Mouse (Mus musculus) 3134 (cell line): Measurements from ENCODE around the gene Mif.
"Not testable (repeated sequence)": the region's sequence is repeated elsewhere in the genome, so short reads cannot be mapped to it uniquely, and the experiment has no call there.

Source experiments
- DNase-seq: peaks from one replicate; pipeline ENCODE4 v3.0.0-alpha.2; 2011; ENCODE audit warnings: low spot score; ENCODE audit not compliant: insufficient read length; ENCODE audit errors: extremely low read depth

Mif gene

DNA sequence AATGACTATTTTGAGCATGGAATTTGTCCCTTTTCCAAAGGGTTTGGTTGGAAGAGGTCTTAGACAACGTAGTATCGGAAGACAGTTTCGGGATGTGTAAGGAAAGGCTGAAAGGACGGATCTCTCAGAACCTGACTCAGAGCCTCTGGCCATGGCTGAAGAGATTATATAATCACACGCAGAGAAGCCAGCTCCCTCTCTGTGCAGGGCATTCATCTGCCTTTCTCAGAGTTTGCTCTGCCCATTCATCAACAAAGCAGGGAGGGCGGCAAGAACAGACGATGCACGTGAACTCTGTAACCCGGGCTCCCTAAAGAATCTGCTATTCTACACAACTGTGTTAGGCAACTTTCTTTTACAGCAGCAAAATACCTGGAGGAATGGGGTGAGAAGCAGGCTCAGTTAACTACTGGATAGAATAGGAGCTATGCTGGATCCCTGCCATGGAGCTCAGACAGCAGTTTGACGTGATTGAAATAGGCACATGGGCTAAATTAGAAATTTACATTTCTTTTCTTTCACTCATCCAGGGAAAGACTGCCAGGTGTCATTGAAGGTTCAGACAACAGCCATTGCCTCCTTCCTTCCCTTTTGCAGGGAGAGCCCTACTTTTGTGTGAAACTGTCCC is 13.6 kb upstream of the Mif start:
- DNase-seq = no peak

DNA sequence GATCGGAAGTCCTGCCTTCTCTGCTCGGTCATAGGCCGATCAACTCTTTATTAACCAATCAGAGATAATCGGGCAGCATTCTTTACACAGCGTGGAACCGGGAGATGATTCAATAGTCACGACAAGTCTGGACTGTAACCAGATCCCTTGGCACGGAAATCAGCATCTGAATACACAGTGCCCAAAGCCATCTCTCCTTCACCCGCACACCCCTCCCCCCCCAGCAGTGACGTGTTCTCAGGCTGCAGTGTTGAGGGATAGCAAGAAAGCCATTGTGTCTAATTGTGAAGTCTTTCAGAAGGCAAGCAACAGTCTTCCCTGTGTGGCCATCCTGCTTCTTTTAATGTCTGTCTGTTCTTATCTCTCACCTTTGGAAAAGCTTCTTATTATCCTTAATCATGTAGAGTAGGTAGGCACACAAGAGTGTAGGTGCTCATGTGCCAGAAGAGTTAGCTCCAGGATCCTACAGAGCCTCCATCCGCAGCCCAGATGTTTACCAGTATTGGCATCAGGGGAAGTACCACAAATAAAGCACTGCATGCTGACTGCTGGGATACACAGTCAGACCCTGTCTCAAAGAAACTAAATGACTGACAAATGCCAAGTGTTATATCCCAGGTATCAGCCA is 13.0 kb upstream of the Mif start:
- peak; percentile 83 for DNase-seq

DNA sequence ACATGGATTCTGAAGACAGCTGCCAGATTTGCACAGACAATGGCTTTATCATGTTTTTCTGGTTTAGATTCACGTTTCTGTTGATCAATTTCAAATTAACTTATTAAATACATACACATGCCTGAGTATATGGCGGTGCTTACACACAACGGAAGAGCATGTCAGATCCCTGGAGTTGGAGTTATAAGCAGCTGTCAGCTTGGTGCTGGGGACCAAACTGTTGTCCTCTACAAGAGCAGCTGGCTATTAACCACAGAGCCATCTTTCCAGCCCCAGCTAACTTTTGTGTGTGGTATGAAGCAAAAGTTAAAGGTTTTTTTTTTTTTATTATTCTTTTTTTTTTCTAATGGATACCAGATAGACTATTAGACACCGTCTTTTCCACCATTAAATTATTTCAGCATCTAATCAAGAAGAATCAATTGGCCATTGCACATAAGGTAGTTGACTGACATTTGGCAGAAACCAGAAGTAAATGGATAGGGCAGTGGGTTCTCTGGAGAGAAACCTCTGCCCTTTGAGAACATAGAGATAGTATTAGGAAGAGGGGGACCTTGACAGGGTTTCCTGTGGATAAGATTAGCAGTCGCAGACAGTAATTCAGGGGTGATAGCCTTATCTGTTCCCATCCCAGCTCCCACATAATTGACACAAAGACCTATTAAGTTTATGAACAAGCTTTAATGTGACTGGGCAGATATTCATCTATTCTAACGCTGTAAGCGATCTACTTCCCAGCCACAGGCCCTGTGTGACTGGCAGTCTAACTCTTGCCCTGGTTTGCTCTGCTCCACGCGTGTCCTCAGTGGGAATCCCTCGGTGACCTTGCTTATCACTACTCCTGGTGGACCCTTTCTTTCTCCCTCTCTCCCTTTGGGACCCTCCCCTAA is 12.2 kb upstream of the Mif start:
- no peak for DNase-seq

DNA sequence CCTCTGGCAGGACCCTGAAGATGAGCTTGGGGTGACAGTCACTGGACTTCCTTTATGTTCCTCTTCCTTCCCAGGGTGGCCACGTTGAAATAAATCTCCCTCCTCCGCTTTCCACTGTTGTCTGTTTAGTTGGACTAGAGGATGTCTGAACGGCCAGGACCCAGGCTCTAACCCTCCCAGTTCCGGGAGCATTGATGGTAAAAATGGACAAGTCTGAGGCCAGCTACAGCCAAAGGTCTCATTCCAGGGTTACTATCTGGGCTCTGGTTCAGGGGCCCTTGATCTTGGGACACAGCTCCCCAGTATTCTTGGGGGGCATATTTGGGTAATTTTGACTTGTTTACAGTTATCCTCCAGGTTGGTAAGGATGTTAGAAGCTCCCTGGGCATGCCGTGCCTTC is 1.5 kb upstream of the Mif start:
- DNase-seq = no peak

DNA sequence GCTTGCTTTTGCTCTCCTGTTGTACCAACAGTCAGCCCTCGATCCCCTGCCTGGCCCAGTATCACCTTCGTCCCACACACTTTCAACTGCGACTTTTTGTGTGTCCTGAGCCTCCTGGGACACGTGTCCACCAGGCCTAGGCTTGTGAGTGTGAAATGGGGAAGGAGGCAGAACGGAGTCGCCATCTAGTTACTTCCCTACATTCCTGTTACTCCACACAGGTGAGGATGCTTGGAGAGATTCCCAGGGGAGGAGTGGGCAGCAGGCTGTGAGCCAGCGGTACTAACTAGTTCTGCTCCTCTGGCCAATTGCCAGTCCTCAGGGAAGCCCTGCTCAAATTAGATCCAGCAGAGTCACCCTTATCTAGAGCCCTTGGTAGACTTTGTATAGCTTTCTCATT is 706 bp upstream of the Mif start:
- DNase-seq = no peak

DNA sequence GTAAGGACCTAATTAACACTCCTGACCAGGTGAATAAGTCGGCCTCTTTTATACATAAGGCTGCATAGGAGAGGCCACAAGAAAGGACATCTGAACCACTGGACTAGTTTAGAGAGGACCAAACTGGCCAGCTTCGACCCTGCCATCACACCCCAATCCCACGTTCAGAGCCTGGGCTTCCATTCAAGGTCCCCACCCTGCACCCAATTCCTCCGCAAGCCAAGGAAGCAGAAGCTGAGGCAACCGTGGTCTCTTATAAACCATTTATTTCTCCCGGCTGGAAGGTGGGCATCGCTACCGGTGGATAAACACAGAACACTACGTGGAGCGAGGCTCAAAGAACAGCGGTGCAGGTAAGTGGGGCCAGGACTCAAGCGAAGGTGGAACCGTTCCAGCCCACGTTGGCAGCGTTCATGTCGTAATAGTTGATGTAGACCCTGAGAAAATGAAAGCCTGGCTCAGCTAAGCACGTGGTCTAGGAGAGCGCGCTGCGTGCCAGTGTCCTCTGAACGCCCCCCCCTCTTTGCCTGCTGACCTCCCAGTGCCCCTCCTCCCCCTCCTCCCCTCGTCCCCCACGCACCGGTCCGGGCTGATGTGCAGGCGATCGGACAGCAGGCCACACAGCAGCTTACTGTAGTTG is 813 bp downstream of the Mif start:
- DNase-seq = peak; percentile 56

DNA sequence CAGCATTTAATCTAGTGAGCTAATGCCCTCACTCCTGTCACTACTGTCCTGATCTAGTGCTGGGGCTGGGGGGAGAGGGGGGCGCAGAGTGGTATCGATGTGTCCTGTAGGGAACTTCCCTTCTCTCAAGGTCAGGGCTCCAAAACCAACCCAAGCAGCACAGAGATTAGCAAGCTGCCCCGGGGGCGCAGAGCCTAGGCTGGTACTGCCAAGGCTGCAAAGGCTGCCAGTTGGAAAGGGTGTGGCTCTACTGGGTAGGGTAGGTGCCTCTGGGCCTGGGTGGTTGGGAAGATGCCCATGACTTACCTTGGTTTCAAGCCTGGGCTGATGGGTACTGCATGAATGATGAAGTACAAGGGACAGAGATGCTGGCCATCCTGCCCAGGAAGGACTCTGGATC is 2.4 kb downstream of the Mif start:
- no peak for DNase-seq

DNA sequence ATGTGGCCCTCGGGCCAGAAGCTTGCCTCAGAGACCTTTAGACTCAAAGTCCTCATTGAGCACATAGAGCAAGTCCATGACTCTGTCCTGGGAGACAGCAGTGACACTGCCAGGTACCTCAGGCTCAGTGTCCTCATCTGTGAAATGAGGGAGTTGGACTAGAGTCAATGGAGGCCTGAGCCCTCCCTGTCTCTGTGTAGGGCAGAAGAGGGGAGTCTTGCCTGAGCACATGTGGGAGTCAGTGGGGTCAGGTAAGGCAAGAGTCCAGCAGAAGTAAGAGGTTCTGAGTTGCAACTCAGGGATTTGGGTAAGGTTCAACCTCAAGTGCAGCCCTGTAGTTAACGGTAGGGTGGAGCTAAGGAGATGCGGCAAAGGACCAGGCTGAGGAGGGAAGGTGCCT is 3.1 kb downstream of the Mif start:
- DNase-seq = no peak

DNA sequence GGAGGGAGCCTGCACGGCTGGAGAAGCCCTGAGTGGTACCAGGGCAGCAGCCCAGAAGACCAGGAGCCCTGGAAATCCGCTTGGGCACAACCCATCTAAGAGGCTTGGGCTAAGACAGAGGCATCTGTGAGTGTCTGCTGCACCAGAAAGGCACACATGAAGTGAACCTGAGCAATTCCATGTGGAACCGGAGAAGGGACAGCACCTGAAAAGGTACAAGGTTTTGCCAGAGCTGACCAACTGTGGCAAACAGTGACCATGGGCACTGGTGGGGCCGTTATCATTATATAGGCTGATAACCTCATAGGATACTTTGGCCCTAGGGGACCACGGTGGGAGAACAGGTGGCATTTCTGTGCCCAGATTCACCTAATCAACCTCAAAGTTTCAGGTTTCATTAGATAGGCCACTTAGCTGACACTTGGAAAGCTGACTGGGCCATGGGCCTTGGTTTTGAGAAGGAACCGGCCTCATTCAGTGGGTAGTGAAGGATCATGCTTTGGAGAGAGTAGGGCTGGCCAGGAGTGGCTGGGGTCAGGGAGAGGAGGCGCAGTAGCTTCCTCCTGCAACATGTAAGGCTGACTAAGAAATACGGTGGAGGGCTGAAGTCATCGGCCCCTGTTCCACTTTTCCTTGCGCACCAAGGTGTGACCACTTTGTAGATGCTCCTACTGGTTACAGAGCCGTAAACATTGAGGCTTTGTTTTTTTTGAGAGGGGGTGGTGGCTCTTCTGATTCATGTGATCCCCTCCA is 3.7 kb downstream of the Mif start:
- no peak for DNase-seq

DNA sequence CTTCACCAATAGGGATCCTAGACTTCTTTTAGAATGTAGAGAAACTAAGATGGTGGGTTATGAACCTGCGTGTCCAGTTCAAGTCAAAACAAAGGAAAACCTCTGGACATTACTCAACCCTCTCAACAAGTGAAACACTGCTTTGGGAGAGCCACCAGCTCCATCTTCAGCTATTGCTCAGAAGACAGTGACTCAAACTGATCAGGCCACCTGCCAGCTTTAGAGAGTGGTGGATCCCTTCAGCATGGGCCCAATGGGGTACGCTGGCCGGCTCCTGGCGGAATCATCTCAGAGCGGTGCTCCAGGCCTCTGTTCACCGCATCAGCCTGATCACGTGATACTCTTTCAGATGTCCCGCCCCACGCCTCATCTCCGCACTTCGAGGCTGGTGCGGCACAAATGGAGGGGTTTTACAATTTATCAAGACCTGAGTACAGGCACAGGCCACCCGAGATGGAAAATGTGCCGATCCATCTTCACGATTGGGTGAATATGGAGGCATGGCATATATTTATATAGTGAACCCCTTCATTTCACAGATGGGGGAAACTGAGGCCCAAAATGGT is 4.5 kb downstream of the Mif start:
- DNase-seq = no peak

DNA sequence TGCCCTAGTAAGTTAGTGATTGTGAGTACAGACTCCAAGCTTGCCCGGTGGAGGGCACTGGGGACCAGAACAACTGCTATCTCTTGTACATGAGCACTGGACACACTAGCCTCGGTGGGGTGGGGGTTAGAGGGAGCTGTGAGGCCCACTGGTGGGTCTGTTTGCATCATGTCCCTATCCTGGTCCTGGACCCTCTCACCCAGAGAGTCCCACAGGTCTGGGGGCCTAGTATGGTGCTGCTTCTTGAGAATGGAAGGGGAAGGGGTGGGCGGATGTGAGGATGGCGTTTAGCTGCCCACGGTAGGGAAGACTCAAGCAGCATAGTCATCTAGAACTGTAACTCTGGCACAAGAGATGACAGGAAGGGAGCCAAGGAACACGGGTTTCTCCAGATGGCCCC is 5.2 kb downstream of the Mif start:
- no peak for DNase-seq

DNA sequence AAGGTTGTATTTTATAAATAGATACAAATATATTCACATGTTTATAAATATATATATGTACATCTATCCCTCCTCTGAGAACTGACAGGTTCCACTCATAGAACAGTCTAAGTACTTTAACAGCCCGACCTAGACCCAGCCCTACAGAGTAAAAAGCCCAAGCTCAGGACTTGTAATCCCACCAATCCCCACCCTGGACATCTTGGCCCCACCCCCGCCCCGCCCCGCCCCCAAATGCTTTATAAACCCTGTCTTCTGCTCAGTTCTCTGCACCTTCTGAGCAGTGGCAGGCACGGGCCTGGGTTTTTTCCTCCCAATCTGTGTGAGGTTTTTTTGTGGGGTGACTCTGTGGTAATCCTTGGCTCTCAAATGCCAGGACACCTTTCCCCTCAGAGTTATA is 5.9 kb downstream of the Mif start:
- no peak for DNase-seq

DNA sequence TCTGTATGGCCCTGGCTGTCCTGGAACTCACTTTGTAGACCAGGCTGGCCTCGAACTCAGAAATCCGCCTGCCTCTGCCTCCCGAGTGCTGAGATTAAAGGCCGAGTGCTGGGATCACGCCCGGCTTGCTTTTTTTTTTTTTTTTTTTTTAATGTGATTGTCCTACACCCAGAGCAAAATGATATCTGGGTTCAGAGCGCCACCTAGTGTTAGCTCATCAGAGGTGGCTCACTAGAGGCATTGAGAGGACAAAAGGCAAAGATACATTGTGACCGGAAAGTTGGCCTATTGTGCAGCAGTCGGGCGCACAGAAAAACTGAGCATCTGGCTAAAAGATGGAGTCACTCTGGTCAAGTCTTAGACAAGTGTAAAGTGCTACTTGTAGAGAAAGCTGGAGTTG is 6.6 kb downstream of the Mif start:
- no peak for DNase-seq

DNA sequence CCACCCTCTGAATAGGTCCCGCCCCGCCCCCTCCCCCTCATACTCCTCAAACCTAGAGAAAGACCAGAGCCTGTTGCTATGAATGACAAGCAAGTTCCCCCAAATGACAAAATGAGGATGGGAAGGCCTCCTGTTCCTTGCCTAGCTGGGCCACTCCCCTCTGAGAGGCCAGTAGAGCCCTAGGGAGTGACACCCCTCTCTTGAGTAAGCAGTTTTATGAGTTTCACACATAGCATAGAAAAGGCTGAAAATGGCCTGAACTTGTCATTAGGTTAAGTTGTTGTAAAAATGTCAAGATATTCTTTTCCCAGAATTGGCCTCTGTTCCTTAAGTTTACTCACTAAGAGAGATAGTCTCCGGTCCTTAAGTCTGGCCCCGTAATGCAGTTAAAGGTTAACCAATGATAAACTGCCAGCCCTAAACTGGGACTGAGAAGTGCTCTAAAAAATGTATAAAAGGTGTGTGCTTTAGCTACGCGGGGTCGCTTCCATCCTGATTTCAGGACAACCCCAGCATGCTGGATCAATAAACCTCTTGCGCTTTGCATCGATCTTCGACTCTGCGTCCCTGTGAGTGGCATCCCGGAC is 7.4 kb downstream of the Mif start:
- no peak for DNase-seq

DNA sequence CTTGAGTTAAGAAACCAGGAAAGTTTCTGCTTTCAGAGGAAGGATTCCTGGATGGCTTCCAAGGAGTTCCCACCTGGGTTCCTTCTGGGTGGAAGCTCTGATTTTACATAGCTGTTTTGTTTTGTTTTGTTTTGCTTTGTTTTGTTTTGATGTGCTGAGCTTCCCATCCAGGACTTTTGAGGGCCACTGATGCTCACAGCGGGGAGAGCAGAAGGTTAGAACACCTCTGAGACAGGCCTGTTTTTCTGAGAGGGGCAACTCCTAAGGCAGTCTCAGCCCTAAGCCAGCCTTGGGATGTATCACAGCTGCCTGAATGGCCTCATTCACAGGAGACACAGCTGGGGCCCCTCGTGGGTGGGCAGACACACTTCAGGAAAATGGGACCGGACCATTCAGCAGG is 8.4 kb downstream of the Mif start:
- no peak for DNase-seq

DNA sequence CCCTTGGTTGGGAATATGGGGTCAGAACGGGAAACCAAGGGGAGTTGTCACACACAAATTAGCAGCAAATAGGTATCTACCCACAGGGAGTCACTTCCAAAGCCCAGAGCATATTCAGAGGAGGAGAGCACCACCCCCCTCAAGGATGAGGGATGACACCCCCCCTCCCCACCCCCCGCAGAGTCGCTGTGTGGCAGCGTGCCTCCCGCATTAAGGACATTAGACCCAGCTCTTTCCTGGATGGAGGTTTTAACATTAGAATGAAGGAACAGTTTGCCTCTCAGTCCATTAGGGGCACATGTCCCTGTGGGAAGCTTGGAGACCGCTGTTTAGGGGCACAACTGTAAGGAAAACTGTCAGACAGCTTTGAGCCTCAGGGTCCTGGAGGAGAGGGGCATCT is 9.0 kb downstream of the Mif start:
- no peak for DNase-seq

DNA sequence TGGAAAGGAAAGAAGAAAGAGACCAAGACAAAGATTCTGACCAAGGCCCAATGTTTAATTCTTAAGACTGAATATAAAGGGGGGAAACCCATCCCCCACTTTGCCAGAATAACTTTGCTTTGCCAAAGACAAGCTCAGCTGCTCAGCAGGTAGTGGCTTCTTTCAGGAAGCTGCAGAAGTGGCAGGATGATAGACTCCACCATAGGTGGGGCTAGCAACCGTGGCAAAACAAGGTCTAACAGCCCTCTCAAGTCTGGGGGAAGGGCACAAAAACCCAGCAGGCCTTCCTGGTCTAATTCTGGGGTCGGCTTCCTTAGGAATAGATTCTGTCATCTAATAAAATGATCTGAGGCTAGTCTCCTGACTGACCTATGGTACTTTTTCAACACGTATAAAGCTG is 11.7 kb downstream of the Mif start:
- DNase-seq = no peak

DNA sequence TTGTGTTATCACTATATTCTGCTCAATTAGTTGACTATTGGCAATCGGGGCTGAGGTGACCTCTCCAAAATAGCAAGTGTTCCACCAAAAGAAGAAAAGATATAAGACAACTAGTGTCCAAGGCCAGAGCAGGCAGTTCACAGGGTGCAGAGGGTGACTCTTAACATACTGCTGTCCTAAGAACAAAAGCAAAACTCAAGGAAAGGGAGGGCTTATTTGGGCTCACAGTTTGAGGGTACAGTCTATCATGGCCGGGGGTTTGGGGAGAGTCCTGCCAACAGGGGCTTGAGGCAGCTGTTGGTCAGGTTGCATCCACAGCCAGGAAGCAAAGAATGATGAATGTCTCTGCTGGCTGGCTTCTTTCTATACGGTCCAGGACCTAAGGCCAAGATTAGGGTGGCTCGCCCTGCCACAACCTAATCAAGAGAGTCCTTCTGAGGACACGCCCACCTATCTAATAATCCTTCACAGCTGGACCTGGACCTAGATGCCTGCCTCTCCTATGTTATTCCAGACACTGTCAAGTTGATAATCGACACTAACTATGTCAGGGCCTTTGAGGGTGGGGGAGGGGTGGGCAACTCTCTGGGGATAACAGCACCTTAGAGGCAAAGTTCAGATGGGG is 14.6 kb downstream of the Mif start:
- no peak for DNase-seq

DNA sequence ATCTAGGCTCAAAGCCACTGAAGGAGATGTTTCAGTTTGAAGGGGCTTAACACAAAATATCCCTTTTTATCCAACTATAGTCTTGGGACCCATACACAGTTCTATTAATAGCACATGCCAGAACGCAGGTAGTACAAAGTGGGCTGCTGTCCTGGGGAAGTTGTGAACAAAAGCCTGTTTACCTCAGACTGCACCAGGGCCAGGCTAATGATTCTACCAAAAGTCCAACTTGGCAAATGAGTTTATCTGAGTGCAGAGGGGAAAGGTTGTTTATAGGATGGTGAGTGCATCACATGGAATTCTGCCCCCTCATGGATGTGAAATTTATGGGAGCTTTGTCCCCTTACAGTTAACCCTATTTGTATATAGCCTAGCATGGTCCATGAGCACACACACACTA is 15.2 kb downstream of the Mif start:
- DNase-seq = no peak

DNA sequence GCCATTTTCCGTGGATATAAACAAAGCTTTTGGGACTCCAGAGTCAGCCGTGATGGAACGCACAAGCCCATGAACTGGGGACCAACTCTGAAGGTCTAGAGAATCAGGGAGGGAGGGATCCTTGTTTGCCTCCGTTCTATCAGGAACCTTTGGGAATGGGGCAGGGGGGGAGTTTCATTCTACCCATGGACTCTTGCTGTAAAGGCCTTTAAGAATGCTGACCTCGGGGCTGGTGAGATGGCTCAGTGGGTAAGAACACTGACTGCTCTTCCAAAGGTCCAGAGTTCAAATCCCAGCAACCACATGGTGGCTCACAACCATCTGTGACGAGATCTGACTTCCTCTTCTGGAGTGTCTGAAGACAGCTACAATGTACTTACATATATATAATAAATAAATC is 16.1 kb downstream of the Mif start:
- DNase-seq = not testable (repeated sequence)
